Mouse (Mus musculus): ENCODE data around the gene Stat6.

DNA sequence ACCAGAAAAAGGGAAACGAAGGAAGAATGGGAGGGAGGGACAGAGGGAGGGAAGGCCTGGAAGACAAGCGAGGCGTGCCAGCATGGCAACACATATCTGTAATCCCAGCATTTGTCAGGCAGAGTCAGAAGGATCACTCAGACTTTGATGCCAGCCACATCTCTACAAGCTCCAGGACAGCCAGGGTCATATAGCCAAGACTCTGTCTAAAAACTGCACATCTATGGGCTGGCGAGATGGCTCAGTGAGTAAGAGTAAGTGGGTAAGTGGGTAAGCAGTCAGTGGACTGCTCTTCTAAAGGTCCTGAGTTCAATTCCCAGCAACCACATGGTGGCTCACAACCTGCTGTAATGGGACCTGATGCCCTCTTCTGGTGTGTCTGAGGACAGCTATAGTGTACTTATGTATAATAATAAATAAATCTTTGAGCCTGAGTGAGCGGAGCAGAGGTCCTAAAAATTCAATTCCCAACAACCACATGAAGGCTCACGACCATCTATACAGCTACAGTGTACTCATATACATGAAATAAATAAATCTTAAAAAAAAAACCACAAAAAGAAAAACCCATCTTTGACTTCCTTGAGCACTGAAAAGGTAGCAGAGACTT, 31.4 kb downstream of the Stat6 start:
- TF ChIP-seq CTCF (IDR thresholded peaks at IDR 0.05; ENCODE audit: low read depth, low read length) (no peak), POLR2A (IDR thresholded peaks at IDR 0.05; ENCODE audit: extremely low read depth, insufficient read depth, low read length) (no peak)
